Mouse (Mus musculus): ENCODE measurements around the gene Txnrd1. TPM values are rescaled to one million over a fixed set of nuclear protein-coding genes. Genes with fewer than 3 reads are reported as not detected.

Gene Txnrd1
- polyA plus RNA-seq, 1 experiment from 2014 or later, result 157 TPM

DNA sequence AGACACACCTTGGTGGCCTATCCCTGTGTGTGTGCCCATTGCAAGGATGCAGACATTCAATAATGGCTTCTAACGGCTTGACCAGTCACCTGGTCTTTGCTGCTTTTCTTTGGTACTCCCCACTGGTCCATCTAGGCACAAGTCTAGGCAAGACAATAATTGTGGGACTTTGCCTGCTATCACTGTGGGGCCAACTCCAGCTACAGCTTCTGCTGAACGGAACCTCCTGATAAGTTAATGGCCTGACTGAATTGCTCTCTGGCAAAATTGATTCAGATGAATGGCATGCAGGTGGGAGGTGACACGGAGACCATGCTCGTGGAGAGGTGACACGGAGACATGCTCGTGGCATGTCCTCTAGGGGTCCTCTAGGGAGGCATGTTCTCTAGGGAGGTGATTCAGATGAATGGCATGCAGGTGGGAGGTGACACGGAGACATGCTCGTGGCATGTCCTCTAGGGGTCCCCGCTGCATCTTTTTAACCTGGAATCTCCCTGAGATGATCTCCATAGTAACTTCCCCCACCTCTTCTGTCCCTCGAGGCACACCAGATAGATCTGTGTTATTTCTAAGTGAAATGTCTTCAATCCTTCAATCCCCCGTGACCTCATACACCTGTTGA is 35.3 kb upstream of the Txnrd1 start:
- no peaks in the 10 kb centered on the region for H3K36me3 ChIP-seq (ENCODE audit: control insufficient read depth, insufficient read depth, low read length)
- H3K27me3 ChIP-seq (replicated peaks; ENCODE audit: control insufficient read depth, insufficient read depth, low read length), result no peaks in the 10 kb centered on the region
- H3K9me3 ChIP-seq (replicated peaks; ENCODE audit: control insufficient read depth, low read length), result no peaks in the 10 kb centered on the region
- no peaks in the 10 kb centered on the region for H3K4me1 ChIP-seq (ENCODE audit: control insufficient read depth, insufficient read depth, low read length)
- no peak overlapping the region for H3K4me3 ChIP-seq (ENCODE audit: low read depth, low read length)
- no peak overlapping the region for H3K9ac ChIP-seq (ENCODE audit: low read length)
- ATAC-seq, result no peak
- WGBS, result 60% methylated on average over 11 of the region's 11 CpGs
- no peak overlapping the region for H3K4me2 ChIP-seq (ENCODE audit: low read length)
- no peak for DNase-seq (ENCODE audit: low spot score)
- H3K27ac ChIP-seq (ENCODE audit: low read depth, low read length), result no peak overlapping the region

GRCm38 (mm10) chr10:82800094-82800493 is 33.7 kb upstream of the Txnrd1 start:
- Histone ChIP-seq H3K4me2 (ENCODE audit: low read length) (no peak overlapping the region), H3K4me3 (ENCODE audit: low read depth, low read length) (no peak overlapping the region), H3K4me1 (ENCODE audit: control insufficient read depth, insufficient read depth, low read length) (no peaks in the 10 kb centered on the region), H3K9me3 (replicated peaks; ENCODE audit: control insufficient read depth, low read length) (no peaks in the 10 kb centered on the region), H3K27ac (ENCODE audit: low read depth, low read length) (no peak overlapping the region), H3K27me3 (replicated peaks; ENCODE audit: control insufficient read depth, insufficient read depth, low read length) (no peaks in the 10 kb centered on the region), H3K9ac (ENCODE audit: low read length) (no peak overlapping the region), H3K36me3 (ENCODE audit: control insufficient read depth, insufficient read depth, low read length) (no peaks in the 10 kb centered on the region)
- 59% methylated on average over 5 of the region's 5 CpGs for WGBS
- ATAC-seq (no peak), DNase-seq (ENCODE audit: low spot score) (no peak)

DNA sequence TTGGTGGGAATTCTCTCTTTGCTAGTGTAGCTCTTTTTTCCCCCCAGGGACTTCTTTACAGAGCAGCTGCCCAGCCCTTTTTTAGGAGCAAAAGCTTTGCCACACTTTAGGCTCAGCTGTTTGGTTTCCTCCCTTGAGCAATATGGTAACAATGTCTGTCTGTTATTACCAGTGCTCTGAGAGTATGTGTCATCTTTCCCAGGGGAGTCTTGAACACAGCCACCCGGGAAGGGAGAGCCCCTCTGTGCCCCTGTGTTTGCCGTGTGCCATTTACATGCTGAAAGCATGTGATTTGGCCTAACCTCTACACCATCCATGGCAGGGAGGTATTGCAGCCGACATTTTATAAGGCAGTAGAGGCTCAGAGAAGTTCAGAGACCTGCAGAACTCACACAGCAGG is 29.4 kb upstream of the Txnrd1 start:
- Histone ChIP-seq H3K9me3 (replicated peaks; ENCODE audit: control insufficient read depth, low read length) (no peaks in the 10 kb centered on the region), H3K9ac (ENCODE audit: low read length) (no peak overlapping the region), H3K4me2 (ENCODE audit: low read length) (no peak overlapping the region), H3K27me3 (replicated peaks; ENCODE audit: control insufficient read depth, insufficient read depth, low read length) (no peaks in the 10 kb centered on the region), H3K4me3 (ENCODE audit: low read depth, low read length) (no peak overlapping the region), H3K36me3 (ENCODE audit: control insufficient read depth, insufficient read depth, low read length) (no peaks in the 10 kb centered on the region), H3K4me1 (ENCODE audit: control insufficient read depth, insufficient read depth, low read length) (no peaks in the 10 kb centered on the region), H3K27ac (ENCODE audit: low read depth, low read length) (no peak overlapping the region)
- 77% methylated on average over 3 of the region's 3 CpGs for WGBS
- ATAC-seq (no peak), DNase-seq (ENCODE audit: low spot score) (no peak)

- H3K36me3 ChIP-seq (ENCODE audit: control insufficient read depth, insufficient read depth, low read length), result no peaks in the 10 kb centered on the region
- WGBS, result 88% methylated on average over 6 of the region's 6 CpGs
- no peaks in the 10 kb centered on the region for H3K9me3 ChIP-seq (replicated peaks; ENCODE audit: control insufficient read depth, low read length)
- H3K4me3 ChIP-seq (ENCODE audit: low read depth, low read length), result no peak overlapping the region
- no peak overlapping the region for H3K9ac ChIP-seq (ENCODE audit: low read length)
- no peaks in the 10 kb centered on the region for H3K4me1 ChIP-seq (ENCODE audit: control insufficient read depth, insufficient read depth, low read length)
- H3K4me2 ChIP-seq (ENCODE audit: low read length), result no peak overlapping the region
- ATAC-seq (no peak), DNase-seq (ENCODE audit: low spot score) (no peak)
- no peaks in the 10 kb centered on the region for H3K27me3 ChIP-seq (replicated peaks; ENCODE audit: control insufficient read depth, insufficient read depth, low read length)
- H3K27ac ChIP-seq (ENCODE audit: low read depth, low read length), result no peak overlapping the region
Measured at GRCm38 (mm10) chr10:82805111-82805510, 28.6 kb upstream of the Txnrd1 start.

GRCm38 (mm10) chr10:82806414-82806813 is 27.3 kb upstream of the Txnrd1 start:
- ATAC-seq (no peak), DNase-seq (ENCODE audit: low spot score) (no peak)
- Histone ChIP-seq H3K27ac (ENCODE audit: low read depth, low read length) (no peak overlapping the region), H3K27me3 (replicated peaks; ENCODE audit: control insufficient read depth, insufficient read depth, low read length) (no peaks in the 10 kb centered on the region), H3K9me3 (replicated peaks; ENCODE audit: control insufficient read depth, low read length) (no peaks in the 10 kb centered on the region), H3K36me3 (ENCODE audit: control insufficient read depth, insufficient read depth, low read length) (no peaks in the 10 kb centered on the region), H3K9ac (ENCODE audit: low read length) (no peak overlapping the region), H3K4me2 (ENCODE audit: low read length) (no peak overlapping the region), H3K4me3 (ENCODE audit: low read depth, low read length) (no peak overlapping the region), H3K4me1 (ENCODE audit: control insufficient read depth, insufficient read depth, low read length) (no peaks in the 10 kb centered on the region)
- WGBS, result 81% methylated on average over 8 of the region's 8 CpGs

DNA sequence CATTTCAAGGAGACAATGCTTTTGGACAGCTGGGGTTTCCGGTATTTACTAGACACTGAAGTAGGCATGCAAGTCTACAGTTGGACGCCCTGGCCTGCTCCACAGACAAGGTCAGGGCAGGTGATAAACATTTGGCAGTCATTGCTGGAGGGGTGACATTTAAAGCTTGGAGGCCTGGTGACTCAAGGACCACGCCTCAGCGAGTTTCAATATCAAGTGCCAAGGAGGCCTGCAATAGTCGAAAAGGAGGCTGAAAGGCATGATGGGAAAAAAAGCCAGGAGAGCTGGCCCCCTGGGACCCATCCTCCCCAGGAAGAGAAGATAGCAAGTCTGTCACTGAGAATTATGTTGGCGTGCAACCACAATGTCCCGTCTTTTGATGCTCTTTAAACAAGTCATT is 26.5 kb upstream of the Txnrd1 start:
- DNase-seq (ENCODE audit: low spot score), result no peak
- Histone ChIP-seq H3K36me3 (ENCODE audit: control insufficient read depth, insufficient read depth, low read length) (no peaks in the 10 kb centered on the region), H3K27ac (ENCODE audit: low read depth, low read length) (no peak overlapping the region), H3K4me1 (ENCODE audit: control insufficient read depth, insufficient read depth, low read length) (no peaks in the 10 kb centered on the region), H3K4me3 (ENCODE audit: low read depth, low read length) (no peak overlapping the region), H3K9me3 (replicated peaks; ENCODE audit: control insufficient read depth, low read length) (no peaks in the 10 kb centered on the region), H3K4me2 (ENCODE audit: low read length) (no peak overlapping the region), H3K9ac (ENCODE audit: low read length) (no peak overlapping the region), H3K27me3 (replicated peaks; ENCODE audit: control insufficient read depth, insufficient read depth, low read length) (no peaks in the 10 kb centered on the region)
- ATAC-seq, result no peak
- 78% methylated on average over 7 of the region's 7 CpGs for WGBS

DNA sequence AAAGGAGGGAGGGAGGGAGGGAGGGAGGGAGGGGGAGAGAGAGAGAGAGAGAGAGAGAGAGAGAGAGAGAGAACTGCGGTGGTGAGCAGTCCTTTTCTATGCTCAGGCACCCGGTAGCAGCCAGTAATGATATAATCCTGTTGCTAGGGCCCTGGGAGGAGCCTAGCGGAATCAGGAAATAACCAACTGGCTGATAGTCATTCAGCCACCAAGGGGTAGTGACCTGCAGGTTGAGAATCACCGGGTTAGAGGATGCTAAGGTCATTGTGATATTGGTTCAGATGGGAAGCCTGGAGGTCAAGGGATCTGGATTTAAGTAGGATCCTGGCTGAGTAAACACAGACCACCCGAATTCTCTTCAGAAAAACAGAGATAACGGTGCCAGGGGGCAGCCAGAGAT is 25.6 kb upstream of the Txnrd1 start:
- Histone ChIP-seq H3K27ac (ENCODE audit: low read depth, low read length) (no peak overlapping the region), H3K9me3 (replicated peaks; ENCODE audit: control insufficient read depth, low read length) (no peaks in the 10 kb centered on the region), H3K4me3 (ENCODE audit: low read depth, low read length) (no peak overlapping the region), H3K27me3 (replicated peaks; ENCODE audit: control insufficient read depth, insufficient read depth, low read length) (no peaks in the 10 kb centered on the region), H3K4me2 (ENCODE audit: low read length) (no peak overlapping the region), H3K9ac (ENCODE audit: low read length) (no peak overlapping the region), H3K4me1 (ENCODE audit: control insufficient read depth, insufficient read depth, low read length) (no peaks in the 10 kb centered on the region), H3K36me3 (ENCODE audit: control insufficient read depth, insufficient read depth, low read length) (no peaks in the 10 kb centered on the region)
- no peak for DNase-seq (ENCODE audit: low spot score)
- 58% methylated on average over 6 of the region's 6 CpGs for WGBS
- no peak for ATAC-seq

- ATAC-seq, result no peak
- 76% methylated on average over 8 of the region's 8 CpGs for WGBS
- Histone ChIP-seq H3K9ac (ENCODE audit: low read length) (no peak overlapping the region), H3K4me2 (ENCODE audit: low read length) (no peak overlapping the region), H3K36me3 (ENCODE audit: control insufficient read depth, insufficient read depth, low read length) (no peaks in the 10 kb centered on the region), H3K27me3 (replicated peaks; ENCODE audit: control insufficient read depth, insufficient read depth, low read length) (no peaks in the 10 kb centered on the region), H3K9me3 (replicated peaks; ENCODE audit: control insufficient read depth, low read length) (no peaks in the 10 kb centered on the region), H3K4me3 (ENCODE audit: low read depth, low read length) (no peak overlapping the region), H3K4me1 (ENCODE audit: control insufficient read depth, insufficient read depth, low read length) (no peaks in the 10 kb centered on the region), H3K27ac (ENCODE audit: low read depth, low read length) (no peak overlapping the region)
- no peak for DNase-seq (ENCODE audit: low spot score)
Measured at GRCm38 (mm10) chr10:82808891-82809290, 24.9 kb upstream of the Txnrd1 start.

DNA sequence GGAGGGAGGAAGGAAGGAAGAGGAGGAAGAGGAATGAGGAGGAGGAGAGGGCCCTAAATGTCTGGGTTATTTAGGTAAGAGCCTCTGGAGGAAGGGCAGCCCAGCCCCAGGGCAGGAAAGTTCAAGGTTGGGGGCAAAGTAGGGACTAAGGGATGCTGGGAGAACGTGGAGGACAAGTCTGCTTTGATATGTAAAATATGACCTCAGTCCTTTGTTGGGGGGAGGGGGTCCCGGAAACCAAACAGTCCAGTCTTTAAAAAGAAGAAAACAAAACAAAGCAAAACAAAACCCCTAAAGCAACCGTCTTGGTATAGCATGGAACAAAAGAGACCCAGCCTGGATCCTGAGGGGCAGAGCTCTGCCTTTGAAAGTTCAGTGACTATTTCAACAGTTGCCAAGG is 24.4 kb upstream of the Txnrd1 start:
- Histone ChIP-seq H3K27ac (ENCODE audit: low read depth, low read length) (no peak overlapping the region), H3K4me1 (ENCODE audit: control insufficient read depth, insufficient read depth, low read length) (no peaks in the 10 kb centered on the region), H3K4me3 (ENCODE audit: low read depth, low read length) (no peak overlapping the region), H3K9ac (ENCODE audit: low read length) (no peak overlapping the region), H3K27me3 (replicated peaks; ENCODE audit: control insufficient read depth, insufficient read depth, low read length) (no peaks in the 10 kb centered on the region), H3K4me2 (ENCODE audit: low read length) (no peak overlapping the region), H3K36me3 (ENCODE audit: control insufficient read depth, insufficient read depth, low read length) (no peaks in the 10 kb centered on the region), H3K9me3 (replicated peaks; ENCODE audit: control insufficient read depth, low read length) (no peaks in the 10 kb centered on the region)
- 0% methylated on average over 3 of the region's 3 CpGs for WGBS
- DNase-seq (ENCODE audit: low spot score) (no peak), ATAC-seq (no peak)

All from forebrain, embryonic 14.5 days (tissue).